Mouse (Mus musculus): ENCODE measurements around the gene Ros1. TPM values are rescaled to one million over a fixed set of nuclear protein-coding genes. Genes with fewer than 3 reads are reported as not detected.

The Ros1 gene
- polyA plus RNA-seq (2014; fragmentation: Illumina TruSeq; extraction: RNeasy Lipid Tissue Mini Kit (QIAGEN cat#74804); ENCODE audit: low read depth, low replicate concordance) = not detected

DNA sequence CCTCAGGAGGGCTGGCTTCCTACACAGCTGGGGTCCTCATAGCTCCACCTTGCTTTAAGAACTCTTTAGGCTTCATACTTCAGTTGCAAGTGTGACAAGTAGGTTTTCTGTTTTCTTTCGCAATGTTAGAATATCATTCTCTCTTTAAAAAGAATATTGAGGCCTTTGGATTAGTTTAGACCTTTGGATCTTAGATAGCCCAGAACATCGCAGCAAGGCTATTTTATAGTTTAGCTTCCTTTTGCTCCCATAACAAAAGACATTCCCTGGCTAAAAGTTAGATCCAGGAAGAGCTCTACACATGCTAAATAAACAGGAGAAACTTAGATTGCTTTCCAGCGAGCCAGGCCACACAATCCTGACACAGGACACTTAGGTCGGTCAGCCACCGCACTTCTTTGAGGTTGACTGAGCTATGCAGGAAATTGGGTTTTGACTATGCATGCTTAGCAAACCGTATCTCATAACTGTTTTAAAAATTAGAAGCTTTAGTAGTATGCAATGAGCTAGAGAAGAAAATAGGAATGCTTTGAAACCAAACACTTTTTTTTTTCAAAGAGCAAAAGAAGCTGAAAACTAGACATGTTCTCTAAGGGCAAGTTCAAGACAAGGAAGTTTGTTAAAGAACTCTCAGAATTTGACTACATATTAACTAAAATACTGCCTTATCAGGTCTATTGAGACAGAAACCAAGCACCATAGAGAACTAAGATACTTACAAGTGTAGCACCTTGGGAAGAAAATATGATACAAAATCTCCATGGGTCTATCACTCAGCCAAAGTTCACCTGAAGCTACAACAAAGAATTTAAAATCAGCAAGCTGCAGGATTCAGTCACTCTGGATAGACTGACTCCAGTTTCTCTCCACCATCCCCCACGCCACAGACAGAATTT is at the start of gene Ros1:
Gene Ros1, minus strand, starts transcription at position 288 of the 896 bp plus-strand sequence.

DNA sequence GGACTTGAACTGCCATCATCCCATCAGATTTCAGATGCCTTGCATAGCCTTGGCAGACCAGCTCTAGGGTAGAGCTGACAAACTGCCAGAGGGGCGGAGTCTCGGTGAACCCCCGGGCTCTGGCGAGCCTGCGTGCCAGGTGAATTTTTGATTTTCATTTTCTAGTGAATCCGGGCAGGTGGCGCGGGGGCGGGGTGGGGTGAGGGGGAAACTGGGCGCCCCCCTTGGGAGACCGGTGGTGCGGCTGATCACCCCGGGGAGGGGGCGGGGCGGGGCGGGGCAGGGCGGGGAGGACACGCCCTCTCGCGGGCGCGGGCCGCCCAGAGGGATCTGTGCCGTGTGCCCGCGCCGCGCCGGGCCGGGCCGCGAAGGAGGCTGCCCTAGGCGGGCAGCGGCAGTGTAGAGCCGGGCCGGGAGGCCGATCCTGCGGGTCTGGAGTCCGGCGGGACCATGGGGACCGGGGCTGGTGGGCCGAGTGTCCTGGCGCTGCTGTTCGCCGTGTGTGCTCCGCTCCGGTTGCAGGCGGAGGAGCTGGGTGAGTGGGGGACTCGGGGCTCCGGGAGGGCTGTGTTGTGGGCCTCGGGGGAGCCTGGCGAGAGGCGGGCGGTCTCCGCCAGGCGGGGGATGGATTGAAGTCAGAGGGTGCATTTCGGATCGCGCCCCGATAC is 38.4 kb upstream of the Ros1 start, which contains the start of gene Dcbld1:
Gene Dcbld1, plus strand, starts transcription at position 319 of the 668 bp plus-strand sequence.

DNA sequence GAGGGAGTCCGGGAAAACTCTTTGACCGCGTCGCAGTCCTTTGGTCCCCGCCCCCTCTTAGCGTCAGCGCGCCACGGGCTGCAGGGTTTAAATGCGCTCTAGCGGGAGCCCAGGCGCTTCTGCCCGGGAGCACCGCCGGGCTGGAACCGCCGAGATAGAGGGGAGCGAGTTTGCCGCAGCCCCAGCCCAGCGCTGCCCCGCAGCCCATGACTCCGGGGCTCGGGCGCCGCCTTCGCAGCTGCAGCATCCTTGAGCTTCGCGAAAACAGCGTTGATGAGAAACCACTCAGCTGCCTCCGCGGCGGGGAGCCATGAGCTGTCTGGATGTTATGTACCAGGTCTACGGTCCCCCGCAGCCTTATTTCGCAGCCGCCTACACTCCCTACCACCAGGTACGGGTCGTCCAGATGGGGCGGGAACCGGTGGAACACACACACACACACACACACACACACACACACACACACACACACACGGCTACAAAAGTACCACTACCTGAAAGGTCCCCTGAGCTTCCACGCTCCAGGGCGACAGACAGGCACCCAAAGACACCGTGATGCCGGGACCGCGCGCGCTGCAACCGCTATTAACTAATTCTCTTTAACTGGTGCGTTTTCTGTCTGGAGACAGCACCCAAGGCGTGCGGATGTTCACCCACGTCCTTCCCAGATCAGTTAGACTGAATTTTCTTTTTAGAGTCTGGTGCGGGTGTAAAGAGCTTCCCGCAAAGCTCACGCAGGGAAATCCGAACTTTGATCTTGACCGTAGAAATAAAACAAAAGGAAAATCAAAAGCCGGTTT is 172.4 kb downstream of the Ros1 start, which contains the start of gene Vgll2:
Gene Vgll2, plus strand, starts transcription at position 90 of the 800 bp plus-strand sequence.

Other genes with a start within 250 kb of the Ros1 start
- gene Vgll2, start 172.7 kb downstream of the Ros1 start, polyA plus RNA-seq (2014; fragmentation: Illumina TruSeq; extraction: RNeasy Lipid Tissue Mini Kit (QIAGEN cat#74804); ENCODE audit: low read depth, low replicate concordance) = not detected
- gene Dcbld1, start 38.4 kb upstream of the Ros1 start, polyA plus RNA-seq (2014; fragmentation: Illumina TruSeq; extraction: RNeasy Lipid Tissue Mini Kit (QIAGEN cat#74804); ENCODE audit: low read depth, low replicate concordance) = 4.3 TPM
- gene Gm26741, start 163.5 kb upstream of the Ros1 start, polyA plus RNA-seq (2014; fragmentation: Illumina TruSeq; extraction: RNeasy Lipid Tissue Mini Kit (QIAGEN cat#74804); ENCODE audit: low read depth, low replicate concordance) = not detected
- gene Gopc, start 186.9 kb upstream of the Ros1 start, polyA plus RNA-seq (2014; fragmentation: Illumina TruSeq; extraction: RNeasy Lipid Tissue Mini Kit (QIAGEN cat#74804); ENCODE audit: low read depth, low replicate concordance) = 15.3 TPM
- gene Nepn, start 193.7 kb upstream of the Ros1 start, polyA plus RNA-seq (2014; fragmentation: Illumina TruSeq; extraction: RNeasy Lipid Tissue Mini Kit (QIAGEN cat#74804); ENCODE audit: low read depth, low replicate concordance) = 1.9 TPM
- 28.3 TPM for gene Nus1, start 222.3 kb upstream of the Ros1 start, polyA plus RNA-seq (2014; fragmentation: Illumina TruSeq; extraction: RNeasy Lipid Tissue Mini Kit (QIAGEN cat#74804); ENCODE audit: low read depth, low replicate concordance)